Mouse (Mus musculus) cerebellum, adult 2 months (tissue): Measurements from ENCODE around the gene Pgap1.

ENCODE experiments used
- CTCF ChIP-seq: fragments of 200-500 bp; IDR thresholded peaks from 2 replicates; pipeline ENCODE4 v1.5.1; 2011; ENCODE audit warnings: low read depth, mild to moderate bottlenecking, control low read depth, low read length, moderate library complexity, borderline replicate concordance; ENCODE audit not compliant: insufficient read depth
- POLR2A ChIP-seq: fragments of 200-500 bp; IDR thresholded peaks from 2 replicates; pipeline ENCODE4 v1.6.1; 2011; ENCODE audit warnings: low read length, control low read depth, borderline replicate concordance; ENCODE audit not compliant: insufficient read depth

- TF ChIP-seq CTCF (no peak), POLR2A (no peak)
Observed at GRCm38 (mm10) chr1:54496254-54496653, 61.2 kb downstream of the Pgap1 start.
